Mouse (Mus musculus) c-Kit-negative CD71-positive TER-119-positive erythroid progenitor cells, embryonic 14.5 days (primary cell): ENCODE measurements around the gene Gm14393.
"Not testable (repeated sequence)": the region's sequence is repeated elsewhere in the genome, so short reads cannot be mapped to it uniquely, and the experiment has no call there.

Experiments
- DNase-seq: peaks from one replicate; pipeline ENCODE4 v3.0.0-alpha.2; 2013; ENCODE audit warnings: low read depth, low spot score

Gene Gm14393

DNA sequence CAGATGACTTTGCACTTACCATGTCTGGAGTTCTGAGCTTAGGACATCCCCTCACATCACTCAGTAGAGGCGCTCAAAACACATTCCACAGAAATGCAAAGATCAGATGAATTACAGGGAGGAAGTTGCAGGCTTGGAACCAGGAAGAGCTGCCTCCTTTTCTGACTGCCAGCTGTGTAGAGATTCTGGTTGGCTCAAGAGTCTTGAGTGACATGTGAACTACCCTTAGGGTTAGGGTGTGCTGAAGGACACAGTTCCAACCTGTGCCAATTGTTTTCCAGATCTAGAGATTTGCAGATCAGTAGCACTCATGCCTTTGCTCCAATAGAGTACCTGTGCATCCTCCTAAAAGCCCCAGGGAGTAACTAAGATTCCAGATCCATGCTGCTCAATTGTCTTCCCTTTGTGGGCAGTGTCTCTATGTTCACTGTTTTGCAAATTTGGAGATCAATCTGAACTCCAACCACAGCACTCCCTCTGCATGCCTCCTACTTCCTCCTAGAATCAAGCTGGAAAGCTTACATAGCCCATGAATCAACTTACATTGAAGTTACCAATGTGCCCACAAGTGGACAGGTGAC, at the start of gene Gm14393:
Gene Gm14393, minus strand, starts transcription at position 101 of the 581 bp plus-strand sequence.
- DNase-seq = not testable (repeated sequence)

DNA sequence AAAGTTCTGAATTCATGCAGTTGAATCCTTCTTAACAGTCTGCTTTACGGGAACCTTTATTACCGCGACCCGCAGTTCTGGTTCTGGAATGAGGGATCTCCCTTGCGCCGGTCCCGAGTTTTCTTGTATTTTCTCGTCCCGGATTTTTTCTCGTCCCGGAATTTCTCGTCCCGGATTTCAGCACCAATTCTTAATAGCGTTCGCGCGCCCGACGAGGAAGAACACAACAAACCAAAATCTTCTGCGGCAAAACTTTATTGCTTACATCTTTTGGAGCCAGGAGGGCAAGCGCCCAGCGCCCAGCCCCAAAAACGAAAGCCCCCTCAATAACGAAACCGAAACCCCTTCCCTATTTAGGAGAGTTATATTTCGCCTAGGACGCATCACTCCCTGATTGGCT, 23.3 kb downstream of the Gm14393 start:
- DNase-seq = not testable (repeated sequence)
